Mouse (Mus musculus) midbrain, postnatal 0 days (tissue): ENCODE results near the gene Camta1. TPM values are rescaled to one million over a fixed set of nuclear protein-coding genes. Genes with fewer than 3 reads are reported as not detected.
A peak's percentile ranks its signal among the peaks of the same experiment; 100 is the strongest.

Experiments
- ATAC-seq: fragments of 200-750 bp; cut with Nextera tagmentation; 2 replicates; pipeline ENCODE4 v1.8.0; 2017; ENCODE audit warnings: moderate number of reproducible peaks, mild to moderate bottlenecking, moderate TSS enrichment, moderate library complexity; ENCODE audit not compliant: low FRiP score
- DNase-seq: peaks from one replicate; pipeline ENCODE4 v3.0.0-alpha.2; 2015; ENCODE audit warnings: low spot score
- H3K27ac ChIP-seq: fragments of 300-500 bp; sonication (generic); 2 replicates; pipeline ENCODE4 v1.5.1; 2014; ENCODE audit warnings: low read depth, mild to moderate bottlenecking, low read length, mixed read lengths
- H3K27me3 ChIP-seq: fragments of 300-500 bp; sonication (generic); 2 replicates; pipeline ENCODE4 v1.6.1; 2014; ENCODE audit warnings: low read length, control low read depth, mixed read lengths; ENCODE audit not compliant: insufficient read depth
- H3K36me3 ChIP-seq: fragments of 300-500 bp; sonication (generic); 2 replicates; pipeline ENCODE4 v1.6.1; 2014; ENCODE audit warnings: low read length, control low read depth, mixed read lengths; ENCODE audit not compliant: insufficient read depth
- H3K4me1 ChIP-seq: fragments of 300-500 bp; sonication (generic); 2 replicates; pipeline ENCODE4 v1.6.1; 2014; ENCODE audit warnings: mild to moderate bottlenecking, control low read depth, antibody characterized with exemption, low read length, mixed read lengths; ENCODE audit not compliant: insufficient read depth
- H3K4me2 ChIP-seq: fragments of 300-500 bp; sonication (generic); 2 replicates; pipeline ENCODE4 v1.6.1; 2014; ENCODE audit warnings: low read depth, mild to moderate bottlenecking, low read length, mixed read lengths; ENCODE audit not compliant: poor library complexity, severe bottlenecking
- H3K4me3 ChIP-seq: fragments of 300-500 bp; sonication (generic); 2 replicates; pipeline ENCODE4 v1.5.1; 2014; ENCODE audit warnings: low read depth, mild to moderate bottlenecking, low read length, moderate library complexity
- H3K9ac ChIP-seq: fragments of 300-500 bp; sonication (generic); replicated peaks from 2 replicates; pipeline ENCODE4 v1.6.1; 2014; ENCODE audit warnings: mild to moderate bottlenecking, low read length, moderate library complexity, mixed read lengths; ENCODE audit not compliant: poor library complexity, severe bottlenecking
- H3K9me3 ChIP-seq: fragments of 300-500 bp; sonication (generic); 2 replicates; pipeline ENCODE4 v1.6.1; 2016; ENCODE audit warnings: low read length, control low read depth
- CTCF ChIP-seq: IDR thresholded peaks from 2 replicates; pipeline ENCODE4 v1.5.1; 2016; ENCODE audit warnings: antibody characterized with exemption, mild to moderate bottlenecking
- WGBS: fragments of 180-500 bp; shearing (Covaris S2); extraction: QIAGEN DNeasy Blood & Tissue Kit; methylation state at CpG from one replicate; pipeline ENCODE4 v1.1.7; 2014; 5-methylcytosine and 5-hydroxymethylcytosine counted together
- polyA plus RNA-seq: library from polyadenylated mRNA; unstranded; fragments of >200 nt; fragmentation: Nextera tagmentation; extraction: Ambion mirVana; gene quantifications from 2 replicates; pipeline ENCODE4 v1.2.1, GENCODE M21; 2015
- total RNA-seq: library from RNA; depleted of rRNA; stranded (reverse); fragments of >200 nt; gene quantifications from 2 replicates; pipeline ENCODE4 v1.2.3, GENCODE M21; 2014

The Camta1 gene
- total and polyA plus RNA-seq, 2 experiments from 2014 or later = 140 to 153 TPM

DNA sequence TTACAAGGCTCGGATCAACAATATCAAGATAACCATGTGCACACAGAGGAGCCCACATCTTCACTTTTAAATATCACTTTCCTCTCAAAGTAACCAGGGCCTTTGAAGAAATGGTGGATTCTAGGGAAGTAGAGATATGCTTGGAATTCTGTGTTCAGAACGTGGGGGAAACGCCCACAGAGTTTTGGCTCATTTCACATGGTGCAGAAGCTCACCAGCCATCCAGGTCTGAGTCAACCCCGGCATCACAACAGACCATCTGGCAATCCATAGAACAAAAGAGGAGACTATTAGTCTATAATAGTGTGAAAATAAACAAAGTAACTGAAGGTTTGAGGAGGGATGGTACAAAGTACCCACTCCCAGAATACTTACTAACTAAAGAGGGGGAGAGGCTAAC lies 626.7 kb downstream of the Camta1 start:
- no peak for DNase-seq
- Histone ChIP-seq H3K9me3 (no peaks in the 10 kb centered on the region), H3K4me1 (no peaks in the 10 kb centered on the region), H3K4me3 (no peak overlapping the region), H3K9ac (no peak overlapping the region), H3K27me3 (no peaks in the 10 kb centered on the region), H3K4me2 (no peak overlapping the region), H3K27ac (no peak overlapping the region), H3K36me3 (no peaks in the 10 kb centered on the region)
- TF ChIP-seq CTCF = no peak
- no peak for ATAC-seq
- 90% methylated on average over 4 of the region's 4 CpGs for WGBS

DNA sequence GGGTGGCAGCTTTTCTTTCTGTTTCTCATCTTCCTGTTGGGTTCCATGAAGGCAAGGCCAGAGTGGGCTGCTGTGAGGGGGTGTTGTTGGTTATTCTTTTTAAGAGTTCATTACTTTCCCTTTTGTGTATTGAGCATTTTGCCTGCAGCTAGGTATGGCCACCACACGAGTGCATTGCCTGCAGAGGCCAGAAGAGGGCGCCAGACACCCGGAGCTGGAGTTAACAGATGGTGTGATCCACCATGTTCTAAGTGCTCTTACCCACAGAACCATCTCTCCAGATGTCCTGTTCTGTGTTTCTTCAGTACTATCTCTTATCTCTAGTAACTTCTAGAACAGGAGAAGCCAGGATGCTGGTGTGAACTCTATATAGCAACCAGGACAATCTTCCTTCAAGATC lies 629.6 kb downstream of the Camta1 start:
- no peaks in the 10 kb centered on the region for H3K36me3 ChIP-seq

DNA sequence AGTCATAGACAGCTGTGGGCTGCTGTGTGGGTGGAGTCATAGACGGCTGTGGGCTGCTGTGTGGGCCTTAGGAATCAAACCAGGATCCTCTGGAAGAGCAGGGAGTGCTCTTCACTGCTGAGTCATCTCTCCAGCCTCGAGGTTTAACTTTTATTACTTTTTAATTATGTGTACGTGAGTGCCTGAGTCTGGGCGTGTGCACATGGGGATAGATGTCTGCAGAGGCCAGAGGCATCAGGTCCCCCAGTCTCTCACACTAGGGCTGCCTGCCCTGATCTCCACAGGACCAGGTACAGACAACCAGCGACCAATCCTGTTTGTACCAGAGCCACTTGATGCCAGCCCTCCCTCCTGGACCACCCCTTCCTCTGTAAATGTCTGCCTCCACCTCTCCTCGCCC lies 632.6 kb downstream of the Camta1 start:
- WGBS = 62% methylated on average over 6 of the region's 6 CpGs
- ATAC-seq = no peak
- Histone ChIP-seq H3K4me1 (no peaks in the 10 kb centered on the region), H3K36me3 (no peaks in the 10 kb centered on the region), H3K9me3 (no peaks in the 10 kb centered on the region), H3K4me3 (no peak overlapping the region), H3K27me3 (no peaks in the 10 kb centered on the region), H3K27ac (no peak overlapping the region), H3K4me2 (no peak overlapping the region), H3K9ac (no peak overlapping the region)
- DNase-seq = no peak
- no peak for TF ChIP-seq CTCF

More for the DNA sequence above, 629.6 kb downstream of the Camta1 start:
- Histone ChIP-seq H3K4me1 (no peaks in the 10 kb centered on the region), H3K9me3 (no peaks in the 10 kb centered on the region), H3K27ac (no peak overlapping the region), H3K4me2 (no peak overlapping the region), H3K9ac (no peak overlapping the region), H3K4me3 (no peak overlapping the region), H3K27me3 (no peaks in the 10 kb centered on the region)
- WGBS = 75% methylated on average over 3 of the region's 3 CpGs
- no peak for ATAC-seq
- TF ChIP-seq CTCF = peak; percentile 59
- no peak for DNase-seq

DNA sequence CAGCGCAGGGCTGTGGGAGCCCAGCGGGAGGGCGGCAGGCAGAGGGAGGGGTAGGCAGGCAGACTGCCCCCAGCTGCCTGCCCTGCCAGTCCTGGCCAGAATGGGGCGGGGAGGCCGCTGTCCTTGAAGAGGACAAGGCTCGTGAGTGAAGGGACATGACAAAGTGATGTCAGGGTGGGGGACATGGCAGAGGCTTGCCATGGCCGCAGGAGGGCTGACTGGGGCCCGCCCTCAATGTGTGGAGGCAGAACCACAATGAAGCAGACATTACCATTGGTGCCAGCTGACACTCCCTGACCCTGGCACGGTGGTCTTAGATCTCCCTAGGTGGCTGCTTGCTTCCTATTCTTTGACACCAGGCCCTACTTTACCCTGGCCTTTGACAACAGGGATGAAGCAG lies 635.2 kb downstream of the Camta1 start:
- Histone ChIP-seq H3K4me3 (no peak overlapping the region), H3K36me3 (no peaks in the 10 kb centered on the region), H3K27ac (no peak overlapping the region), H3K9me3 (no peaks in the 10 kb centered on the region), H3K27me3 (no peaks in the 10 kb centered on the region), H3K4me2 (no peak overlapping the region), H3K9ac (no peak overlapping the region), H3K4me1 (peaks cover 5% of the 10 kb centered on the region; the same call in 1 of the 2 replicates)
- no peak for TF ChIP-seq CTCF
- DNase-seq (no peak), ATAC-seq (no peak)
- WGBS = 27% methylated on average over 9 of the region's 9 CpGs

DNA sequence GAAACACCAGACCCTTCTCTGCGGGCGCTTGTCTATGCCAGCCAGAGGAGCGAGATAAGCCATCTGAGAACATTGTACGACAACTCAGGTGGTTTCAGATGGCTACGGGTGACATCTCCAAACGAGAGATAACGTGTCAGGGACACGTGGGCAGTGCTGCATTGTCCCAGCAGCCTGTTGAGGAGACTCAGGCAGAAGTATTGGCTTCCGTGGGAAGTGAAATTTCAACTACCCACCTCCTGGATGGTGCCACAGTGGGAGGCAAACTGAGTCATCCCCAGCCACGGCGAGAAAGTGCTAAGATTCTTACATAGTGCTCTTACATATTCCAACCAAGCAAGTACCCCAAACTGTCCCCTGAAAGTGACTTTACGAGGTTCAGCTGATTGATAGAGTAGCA lies 637.7 kb downstream of the Camta1 start:
- no peak for ATAC-seq
- no peak overlapping the region for H3K27ac ChIP-seq

DNA sequence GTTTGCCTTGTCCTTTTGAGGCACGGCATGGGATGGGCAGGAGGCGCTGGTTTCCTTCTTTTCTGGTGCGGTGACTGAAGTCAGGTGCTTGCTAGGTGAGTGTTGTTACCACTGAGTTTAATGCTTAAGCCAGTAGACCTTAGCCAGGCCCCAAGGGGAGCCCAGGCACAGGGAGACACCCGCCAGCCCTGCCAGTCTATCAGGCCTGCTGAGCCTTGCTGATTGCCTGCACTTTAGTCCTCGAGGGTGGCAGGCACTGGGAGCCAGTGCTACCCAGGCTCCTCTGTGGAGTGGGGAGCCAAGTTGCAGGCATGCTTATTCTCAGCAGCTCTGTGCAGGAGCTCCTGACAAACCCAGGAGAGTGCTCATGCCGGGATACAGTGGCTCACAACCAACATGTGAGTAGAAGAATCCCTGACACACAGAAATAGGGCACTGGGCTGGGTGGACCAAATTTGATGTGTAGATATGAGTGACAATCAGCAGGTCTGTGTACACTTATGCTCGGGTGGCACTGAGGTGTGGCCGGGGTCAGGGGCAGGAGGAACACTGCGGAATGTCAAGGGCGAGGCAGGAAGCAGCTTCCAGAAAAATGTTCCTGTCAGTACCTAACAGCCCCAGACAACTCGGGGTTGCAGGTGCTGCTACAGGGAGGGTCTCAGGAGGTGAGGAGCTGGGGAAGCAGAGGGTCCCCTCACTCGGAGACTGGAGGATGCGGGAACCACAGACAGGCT lies 638.2 kb downstream of the Camta1 start:
- Histone ChIP-seq H3K27me3 (no peaks in the 10 kb centered on the region), H3K4me3 (no peak overlapping the region), H3K4me2 (no peak overlapping the region), H3K9ac (no peak overlapping the region), H3K36me3 (no peaks in the 10 kb centered on the region), H3K27ac (no peak overlapping the region), H3K9me3 (no peaks in the 10 kb centered on the region), H3K4me1 (peaks cover 5% of the 10 kb centered on the region; the same call in 1 of the 2 replicates)
- DNase-seq (no peak), ATAC-seq (no peak)
- WGBS = 74% methylated on average over 13 of the region's 13 CpGs
- no peak for TF ChIP-seq CTCF

More for the DNA sequence above, 637.7 kb downstream of the Camta1 start:
- Histone ChIP-seq H3K36me3 (no peaks in the 10 kb centered on the region), H3K9ac (no peak overlapping the region), H3K4me1 (peaks cover 5% of the 10 kb centered on the region; the same call in 1 of the 2 replicates), H3K4me2 (no peak overlapping the region), H3K9me3 (no peaks in the 10 kb centered on the region), H3K27me3 (no peaks in the 10 kb centered on the region), H3K4me3 (no peak overlapping the region)
- WGBS = 83% methylated on average over 12 of the region's 12 CpGs
- no peak for DNase-seq
- no peak for TF ChIP-seq CTCF
